Mouse (Mus musculus): ENCODE measurements around the gene Numbl. TPM values are rescaled to one million over a fixed set of nuclear protein-coding genes. Genes with fewer than 3 reads are reported as not detected.
A peak's percentile ranks its signal among the peaks of the same experiment; 100 is the strongest.

Numbl gene
- polyA plus RNA-seq, 1 experiment from 2014 or later = 33.7 TPM

DNA sequence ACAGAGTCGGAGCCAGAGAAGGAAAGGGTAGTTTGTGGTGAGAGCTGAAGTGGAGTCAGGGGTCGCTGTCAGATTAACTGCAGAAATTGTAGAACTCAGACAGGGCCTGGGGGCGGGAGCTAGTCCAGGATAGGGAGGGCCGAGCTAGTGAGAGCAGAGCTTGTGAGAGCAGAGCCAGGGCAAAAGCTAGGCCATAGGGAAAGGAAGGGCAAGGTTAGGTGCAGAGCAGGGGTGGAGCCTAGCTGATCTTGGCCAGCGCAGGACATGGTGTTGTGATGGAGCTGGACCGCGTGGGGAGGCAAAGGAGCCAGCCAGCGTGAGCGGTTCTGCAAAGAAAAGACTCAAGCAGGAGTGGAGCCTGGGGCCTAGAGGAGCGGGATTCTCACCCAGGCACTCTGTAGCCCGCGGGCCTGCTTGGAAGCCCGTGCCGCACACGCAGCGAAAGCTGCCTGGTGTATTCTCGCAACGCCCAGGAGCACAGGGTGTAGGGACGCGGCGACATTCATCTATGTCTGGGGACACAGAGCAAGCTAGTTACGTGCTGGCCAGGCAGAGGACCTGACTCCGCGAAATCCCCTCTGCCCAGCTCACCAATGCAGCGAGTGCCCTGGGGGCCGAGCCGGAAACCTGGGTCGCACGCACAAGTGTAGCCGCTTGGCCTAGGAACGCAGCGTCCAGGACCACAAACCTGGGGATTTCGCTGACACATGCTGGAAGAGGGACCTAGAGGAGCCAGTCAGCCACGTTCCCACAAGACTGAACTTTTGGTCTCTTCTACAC is 68.1 kb downstream of the Numbl start:
- Histone ChIP-seq H3K9ac (replicated peaks; ENCODE audit: low read length) (no peak overlapping the region), H3K36me3 (ENCODE audit: control insufficient read depth, insufficient read depth, low read length) (no peaks in the 10 kb centered on the region), H3K9me3 (ENCODE audit: control insufficient read depth, low read length) (no peaks in the 10 kb centered on the region), H3K27me3 (ENCODE audit: control insufficient read depth, insufficient read depth, low read length) (peaks cover 64% of the 10 kb centered on the region), H3K4me1 (ENCODE audit: control insufficient read depth, insufficient read depth, low read length) (peaks cover 14% of the 10 kb centered on the region; the same call in 1 of the 2 replicates), H3K27ac (replicated peaks; ENCODE audit: low read depth, low read length) (no peak overlapping the region), H3K4me3 (replicated peaks; ENCODE audit: low read depth, low read length) (0 out of 2 replicates have a peak overlapping the region, but pooled peaks have one; percentile 15), H3K4me2 (ENCODE audit: low read length) (peak overlapping the region; percentile 44)
- 36% methylated on average over 34 of the region's 34 CpGs for WGBS
- ATAC-seq (ENCODE audit: low FRiP score, low TSS enrichment) (no peak), DNase-seq (no peak)

DNA sequence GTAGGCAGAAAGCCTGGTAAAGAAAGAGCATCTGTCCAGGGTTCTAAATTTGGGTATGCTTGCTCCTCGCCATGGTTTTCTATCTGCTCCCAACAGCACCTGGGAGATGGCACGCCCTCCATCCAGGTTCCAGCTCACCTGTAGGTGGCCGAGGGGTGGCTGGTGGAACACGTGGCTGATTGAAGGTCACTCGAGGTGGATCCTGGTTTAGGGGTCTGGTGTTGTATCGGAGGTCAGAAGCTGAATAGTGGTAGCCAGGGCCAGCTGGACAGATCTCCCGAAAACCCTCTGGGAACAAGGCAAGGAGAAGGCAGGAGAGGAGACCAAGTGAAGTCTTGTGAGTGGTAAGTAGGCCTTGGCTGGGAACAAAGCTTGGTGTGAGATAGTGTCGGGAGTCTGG is 69.3 kb downstream of the Numbl start:
- Histone ChIP-seq H3K27me3 (ENCODE audit: control insufficient read depth, insufficient read depth, low read length) (peaks cover 76% of the 10 kb centered on the region), H3K36me3 (ENCODE audit: control insufficient read depth, insufficient read depth, low read length) (no peaks in the 10 kb centered on the region), H3K9ac (replicated peaks; ENCODE audit: low read length) (no peak overlapping the region), H3K9me3 (ENCODE audit: control insufficient read depth, low read length) (no peaks in the 10 kb centered on the region), H3K27ac (replicated peaks; ENCODE audit: low read depth, low read length) (no peak overlapping the region), H3K4me1 (ENCODE audit: control insufficient read depth, insufficient read depth, low read length) (peaks cover 16% of the 10 kb centered on the region; the same call in 1 of the 2 replicates), H3K4me2 (ENCODE audit: low read length) (no peak overlapping the region), H3K4me3 (replicated peaks; ENCODE audit: low read depth, low read length) (no peak overlapping the region)
- no peak for ATAC-seq (ENCODE audit: low FRiP score, low TSS enrichment)
- 94% methylated on average over 8 of the region's 8 CpGs for WGBS
- no peak for DNase-seq

DNA sequence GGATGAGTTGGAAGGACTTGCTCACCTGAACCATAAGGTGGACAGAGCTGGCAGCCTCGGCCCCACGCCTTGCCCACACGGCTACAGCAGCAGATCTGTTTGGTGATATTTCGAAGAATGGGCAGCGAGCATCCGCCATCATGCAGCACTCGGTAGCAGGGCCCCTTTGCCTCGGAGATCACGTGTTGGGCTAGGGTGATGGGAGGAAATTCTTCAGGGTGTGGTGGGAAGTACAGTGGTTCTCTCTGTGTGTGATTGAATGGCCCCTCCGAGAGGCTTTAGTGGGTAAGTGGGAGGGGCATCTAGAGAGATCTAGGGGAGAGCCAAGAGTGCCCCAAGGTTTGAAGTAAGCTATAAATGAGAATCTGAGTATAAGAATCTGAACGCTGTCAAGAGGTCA is 69.9 kb downstream of the Numbl start:
- ATAC-seq (ENCODE audit: low FRiP score, low TSS enrichment) (no peak), DNase-seq (no peak)
- H3K27me3 ChIP-seq (ENCODE audit: control insufficient read depth, insufficient read depth, low read length) = peaks cover 82% of the 10 kb centered on the region
- WGBS = 89% methylated on average over 11 of the region's 11 CpGs
- no peak overlapping the region for H3K4me2 ChIP-seq (ENCODE audit: low read length)
- H3K9me3 ChIP-seq (ENCODE audit: control insufficient read depth, low read length) = no peaks in the 10 kb centered on the region
- peaks cover 19% of the 10 kb centered on the region; the same call in 1 of the 2 replicates for H3K4me1 ChIP-seq (ENCODE audit: control insufficient read depth, insufficient read depth, low read length)
- H3K9ac ChIP-seq (replicated peaks; ENCODE audit: low read length) = no peak overlapping the region
- H3K4me3 ChIP-seq (replicated peaks; ENCODE audit: low read depth, low read length) = no peak overlapping the region
- no peak overlapping the region for H3K27ac ChIP-seq (replicated peaks; ENCODE audit: low read depth, low read length)
- no peaks in the 10 kb centered on the region for H3K36me3 ChIP-seq (ENCODE audit: control insufficient read depth, insufficient read depth, low read length)

DNA sequence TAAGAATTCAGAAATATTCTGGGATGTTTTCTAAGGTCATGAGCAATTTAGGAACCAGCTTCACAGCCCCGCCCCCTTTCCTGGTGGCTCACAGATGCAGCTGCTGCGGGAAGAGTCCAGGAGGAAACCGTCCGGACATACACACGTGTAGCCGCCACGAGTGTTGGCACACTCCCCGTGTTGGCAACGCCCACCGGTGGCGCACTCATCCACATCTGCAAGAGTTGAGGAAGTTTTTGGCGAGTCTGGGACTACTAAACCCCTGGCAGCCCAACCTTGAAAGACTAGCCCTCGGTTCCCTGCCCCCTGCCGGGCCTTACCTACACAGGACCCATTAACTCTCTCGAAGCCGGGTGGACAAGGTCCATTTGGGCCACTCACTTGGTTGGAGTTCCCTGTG is 70.4 kb downstream of the Numbl start:
- Histone ChIP-seq H3K4me1 (ENCODE audit: control insufficient read depth, insufficient read depth, low read length) (peaks cover 21% of the 10 kb centered on the region; the same call in 1 of the 2 replicates), H3K27ac (replicated peaks; ENCODE audit: low read depth, low read length) (no peak overlapping the region), H3K9me3 (ENCODE audit: control insufficient read depth, low read length) (no peaks in the 10 kb centered on the region), H3K27me3 (ENCODE audit: control insufficient read depth, insufficient read depth, low read length) (peaks cover 85% of the 10 kb centered on the region), H3K4me2 (ENCODE audit: low read length) (no peak overlapping the region), H3K9ac (replicated peaks; ENCODE audit: low read length) (no peak overlapping the region), H3K36me3 (ENCODE audit: control insufficient read depth, insufficient read depth, low read length) (no peaks in the 10 kb centered on the region), H3K4me3 (replicated peaks; ENCODE audit: low read depth, low read length) (no peak overlapping the region)
- WGBS = 43% methylated on average over 16 of the region's 16 CpGs
- DNase-seq (no peak), ATAC-seq (ENCODE audit: low FRiP score, low TSS enrichment) (no peak)

DNA sequence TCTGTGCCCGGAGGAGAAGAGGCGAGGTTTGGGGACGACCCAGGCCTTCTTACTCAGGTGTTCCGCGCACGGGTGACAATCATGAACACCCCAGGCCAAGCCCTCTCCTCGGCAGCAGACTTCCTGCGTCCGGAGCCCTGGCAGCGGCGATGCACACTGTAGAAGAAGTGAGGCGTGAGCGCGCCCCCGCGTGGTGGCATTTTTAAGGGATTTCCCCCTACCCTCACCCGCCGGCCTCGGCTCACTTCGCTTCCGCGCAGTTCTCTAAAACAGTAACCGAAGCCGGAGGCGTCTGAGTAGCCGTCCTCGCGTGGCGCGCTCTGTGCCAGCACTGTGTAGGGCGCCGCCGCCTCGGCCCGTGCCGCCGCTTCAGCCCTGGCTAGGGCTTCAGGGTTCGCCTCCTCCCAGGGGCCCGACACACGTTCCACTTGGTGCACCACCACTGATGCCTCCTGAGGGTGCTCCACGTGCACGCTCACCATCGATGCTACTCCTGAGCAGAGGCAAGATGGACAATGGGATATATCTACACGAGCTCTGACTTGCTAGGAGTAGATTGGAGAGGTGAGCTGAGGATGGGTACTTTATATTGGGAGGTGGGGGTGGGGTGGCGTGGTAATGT is 71.2 kb downstream of the Numbl start:
- peak overlapping the region; percentile 17; the same call in 1 of the 2 replicates for H3K4me3 ChIP-seq (replicated peaks; ENCODE audit: low read depth, low read length)
- 4% methylated on average over 45 of the region's 45 CpGs for WGBS
- H3K9me3 ChIP-seq (ENCODE audit: control insufficient read depth, low read length) = no peaks in the 10 kb centered on the region
- H3K36me3 ChIP-seq (ENCODE audit: control insufficient read depth, insufficient read depth, low read length) = no peaks in the 10 kb centered on the region
- H3K9ac ChIP-seq (replicated peaks; ENCODE audit: low read length) = no peak overlapping the region
- no peak overlapping the region for H3K27ac ChIP-seq (replicated peaks; ENCODE audit: low read depth, low read length)
- peaks cover 93% of the 10 kb centered on the region for H3K27me3 ChIP-seq (ENCODE audit: control insufficient read depth, insufficient read depth, low read length)
- DNase-seq (peak; percentile 89), ATAC-seq (ENCODE audit: low FRiP score, low TSS enrichment) (peak; percentile 32; the same call in 1 of the 2 replicates)
- H3K4me2 ChIP-seq (ENCODE audit: low read length) = peak overlapping the region; percentile 34
- H3K4me1 ChIP-seq (ENCODE audit: control insufficient read depth, insufficient read depth, low read length) = peaks cover 21% of the 10 kb centered on the region; the same call in 1 of the 2 replicates

DNA sequence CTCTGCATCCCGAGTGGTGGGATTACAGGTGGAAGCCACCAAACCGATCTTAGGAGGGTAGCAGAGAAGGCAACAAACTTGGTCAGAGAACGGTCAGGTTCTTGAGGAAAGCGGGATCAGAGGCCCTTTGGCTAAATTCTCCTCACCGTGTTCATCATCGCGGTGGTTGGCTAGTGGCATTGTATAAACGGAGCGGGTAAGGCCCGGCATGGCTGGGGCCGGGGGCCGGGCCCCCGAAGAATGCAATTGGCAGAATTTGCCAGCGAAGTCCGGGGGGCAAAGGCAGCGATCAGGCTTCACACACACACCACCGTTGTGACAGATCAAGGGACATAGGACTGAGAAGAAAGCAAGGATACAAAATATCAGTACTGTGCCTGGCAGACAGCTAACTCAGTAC is 71.7 kb downstream of the Numbl start:
- Histone ChIP-seq H3K9ac (replicated peaks; ENCODE audit: low read length) (no peak overlapping the region), H3K9me3 (ENCODE audit: control insufficient read depth, low read length) (no peaks in the 10 kb centered on the region), H3K36me3 (ENCODE audit: control insufficient read depth, insufficient read depth, low read length) (no peaks in the 10 kb centered on the region), H3K27me3 (ENCODE audit: control insufficient read depth, insufficient read depth, low read length) (peaks cover 96% of the 10 kb centered on the region), H3K4me3 (replicated peaks; ENCODE audit: low read depth, low read length) (no peak overlapping the region), H3K4me2 (ENCODE audit: low read length) (no peak overlapping the region), H3K4me1 (ENCODE audit: control insufficient read depth, insufficient read depth, low read length) (peaks cover 21% of the 10 kb centered on the region; the same call in 1 of the 2 replicates), H3K27ac (replicated peaks; ENCODE audit: low read depth, low read length) (no peak overlapping the region)
- no peak for DNase-seq
- no peak for ATAC-seq (ENCODE audit: low FRiP score, low TSS enrichment)
- 21% methylated on average over 17 of the region's 17 CpGs for WGBS

DNA sequence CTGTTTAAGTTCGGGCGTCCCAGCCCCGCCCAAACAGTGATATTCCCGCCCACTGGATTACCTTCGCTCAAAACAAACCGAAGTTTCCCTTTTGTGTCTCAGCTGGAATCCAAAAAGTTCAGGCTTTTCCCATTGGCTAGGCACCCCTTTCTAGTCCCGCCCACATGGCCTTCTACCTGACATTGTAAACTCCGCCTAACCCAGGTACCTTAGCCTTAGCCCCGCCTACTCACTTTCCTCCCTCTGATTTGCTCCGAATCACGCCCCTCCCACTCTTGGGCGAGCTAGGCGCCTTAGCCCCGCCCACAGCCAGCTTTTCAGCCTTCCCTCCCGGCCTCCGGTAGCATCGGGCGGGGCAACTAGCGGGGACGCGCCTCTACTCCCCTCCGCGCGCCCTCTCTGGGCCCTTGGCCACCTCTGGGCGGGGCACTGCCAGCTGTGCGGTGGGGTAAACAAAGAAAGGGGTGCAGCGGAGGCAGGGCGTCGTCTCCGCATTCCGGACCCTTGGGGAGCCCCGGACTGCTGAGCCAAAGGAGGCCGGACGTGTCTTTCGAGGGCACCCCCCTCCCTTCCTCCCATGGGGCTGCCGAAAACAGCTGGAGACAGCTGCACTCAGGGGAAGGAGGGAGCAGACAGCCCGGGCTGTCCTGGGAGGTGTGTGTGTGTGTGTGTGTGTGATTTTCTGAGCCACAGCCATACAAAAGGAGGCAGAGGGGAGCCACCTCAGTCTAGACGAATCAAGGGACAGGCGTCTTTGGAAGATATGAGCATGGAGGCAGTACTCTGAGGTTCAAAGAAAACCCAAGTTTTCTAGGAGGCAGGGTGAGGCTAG is 72.7 kb downstream of the Numbl start:
- peak; percentile 75 for DNase-seq
- Histone ChIP-seq H3K4me2 (ENCODE audit: low read length) (peak overlapping the region; percentile 53), H3K9me3 (ENCODE audit: control insufficient read depth, low read length) (no peaks in the 10 kb centered on the region), H3K9ac (replicated peaks; ENCODE audit: low read length) (no peak overlapping the region; the same call in 1 of the 2 replicates), H3K36me3 (ENCODE audit: control insufficient read depth, insufficient read depth, low read length) (no peaks in the 10 kb centered on the region), H3K27ac (replicated peaks; ENCODE audit: low read depth, low read length) (no peak overlapping the region), H3K4me3 (replicated peaks; ENCODE audit: low read depth, low read length) (peak overlapping the region; percentile 31), H3K27me3 (ENCODE audit: control insufficient read depth, insufficient read depth, low read length) (peaks cover 96% of the 10 kb centered on the region), H3K4me1 (ENCODE audit: control insufficient read depth, insufficient read depth, low read length) (peaks cover 17% of the 10 kb centered on the region; the same call in 1 of the 2 replicates)
- under 1% methylated on average over 39 of the region's 39 CpGs for WGBS
- no peak for ATAC-seq (ENCODE audit: low FRiP score, low TSS enrichment)

DNA sequence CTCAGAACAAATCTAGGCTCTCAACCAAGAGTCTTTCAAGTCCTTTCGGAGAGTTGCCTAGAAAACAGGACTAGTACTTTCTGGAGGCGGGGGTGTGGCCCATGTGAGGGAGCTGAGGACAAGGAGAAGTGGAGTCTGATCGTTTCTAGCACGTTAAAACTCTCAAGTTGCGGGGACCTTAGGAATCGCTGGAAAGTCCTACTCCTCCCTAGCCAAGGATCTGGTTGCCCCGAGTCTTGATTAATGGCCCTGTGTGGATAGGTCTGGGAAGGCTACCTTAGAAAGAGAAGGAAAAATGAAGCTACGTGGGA is 73.3 kb downstream of the Numbl start:
- Histone ChIP-seq H3K27ac (replicated peaks; ENCODE audit: low read depth, low read length) (no peak overlapping the region), H3K9me3 (ENCODE audit: control insufficient read depth, low read length) (no peaks in the 10 kb centered on the region), H3K4me3 (replicated peaks; ENCODE audit: low read depth, low read length) (no peak overlapping the region), H3K4me2 (ENCODE audit: low read length) (no peak overlapping the region; the same call in 1 of the 2 replicates), H3K36me3 (ENCODE audit: control insufficient read depth, insufficient read depth, low read length) (no peaks in the 10 kb centered on the region), H3K4me1 (ENCODE audit: control insufficient read depth, insufficient read depth, low read length) (peaks cover 19% of the 10 kb centered on the region; the same call in 1 of the 2 replicates), H3K27me3 (ENCODE audit: control insufficient read depth, insufficient read depth, low read length) (peaks cover 95% of the 10 kb centered on the region), H3K9ac (replicated peaks; ENCODE audit: low read length) (no peak overlapping the region)
- DNase-seq = no peak
- 6% methylated on average over 8 of the region's 8 CpGs for WGBS
- ATAC-seq (ENCODE audit: low FRiP score, low TSS enrichment) = no peak
